Mouse (Mus musculus): Measurements from ENCODE around the gene Ccdc84. TPM values are rescaled to one million over a fixed set of nuclear protein-coding genes. Genes with fewer than 3 reads are reported as not detected.
"Not testable (repeated sequence)": the region's sequence is repeated elsewhere in the genome, so short reads cannot be mapped to it uniquely, and the experiment has no call there.

The Ccdc84 gene
- polyA plus RNA-seq, 1 experiment from 2014 or later = 10.3 TPM

DNA sequence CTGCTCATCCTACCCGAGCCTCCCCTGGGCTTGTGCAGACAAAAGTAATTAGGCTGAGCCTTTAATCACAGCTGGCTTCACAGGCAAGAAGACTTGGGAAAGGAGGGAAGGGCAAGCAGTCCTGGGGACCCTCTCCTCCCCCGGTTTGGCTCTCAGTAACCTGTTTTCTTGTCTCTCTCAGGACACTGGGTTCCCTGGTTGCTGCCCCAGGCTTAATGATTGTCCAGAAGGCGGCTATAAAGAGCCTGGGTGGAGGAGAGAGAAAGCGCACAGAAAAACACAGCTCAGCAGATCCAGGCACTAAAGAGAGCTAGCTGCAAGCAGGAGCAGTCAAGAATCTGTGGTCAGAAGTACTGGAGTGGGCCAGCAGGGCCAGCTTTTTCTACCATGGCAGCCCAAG, 20.3 kb downstream of the Ccdc84 start:
- WGBS (ENCODE audit: missing documents) = 63% methylated on average over 4 of the region's 4 CpGs
- peak overlapping the region; percentile 66 for H3K27ac ChIP-seq
- peak overlapping the region; percentile 72 for H3K4me3 ChIP-seq (ENCODE audit: inconsistent target)

DNA sequence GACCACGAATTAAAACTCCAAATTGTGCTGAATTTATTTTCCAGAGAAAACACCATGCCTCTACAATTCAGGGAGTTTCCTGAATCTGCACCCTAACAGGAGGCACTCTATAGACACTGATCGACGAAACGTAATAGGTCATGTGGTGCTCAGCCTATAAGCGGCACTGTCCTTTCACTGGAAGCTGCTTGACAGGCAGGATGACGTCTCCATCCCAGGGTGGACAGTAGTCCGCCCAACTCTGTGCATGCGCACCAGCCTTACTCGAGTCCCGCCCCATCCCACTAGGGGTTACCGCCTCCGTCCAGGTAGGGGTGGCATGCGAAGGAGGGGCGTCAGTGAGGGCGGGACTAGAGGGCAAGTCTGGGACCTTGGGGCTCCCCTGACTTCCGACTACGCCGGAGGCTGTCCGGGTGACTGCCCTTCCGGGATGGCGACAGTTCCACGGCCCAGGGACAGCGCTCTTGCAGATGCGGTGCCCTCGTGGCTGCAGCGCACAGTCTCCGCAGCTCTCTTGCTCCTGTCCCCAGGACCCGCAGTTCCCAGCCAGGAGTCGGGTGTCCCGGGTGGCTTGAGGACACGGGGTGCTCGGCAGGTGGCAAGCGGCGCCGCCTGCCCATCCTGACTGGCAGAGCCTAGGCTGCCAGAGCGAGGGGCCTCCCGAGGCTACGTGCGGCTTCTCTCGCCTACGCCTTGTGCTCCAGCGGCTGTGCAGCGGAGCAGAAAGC, 21.5 kb downstream of the Ccdc84 start, which contains the start of gene Slc37a4:
Gene Slc37a4, plus strand, starts transcription at position 169 of the 728 bp plus-strand sequence.
- H3K4me3 ChIP-seq (ENCODE audit: inconsistent target) = peak within 1 kb of the TSS; percentile 72

More for the DNA sequence above, 20.3 kb downstream of the Ccdc84 start:
- H3K79me2 ChIP-seq (ENCODE audit: inconsistent target) = no peaks in the 10 kb centered on the region
- H3K36me3 ChIP-seq (ENCODE audit: inconsistent target) = peaks cover 30% of the 10 kb centered on the region

DNA sequence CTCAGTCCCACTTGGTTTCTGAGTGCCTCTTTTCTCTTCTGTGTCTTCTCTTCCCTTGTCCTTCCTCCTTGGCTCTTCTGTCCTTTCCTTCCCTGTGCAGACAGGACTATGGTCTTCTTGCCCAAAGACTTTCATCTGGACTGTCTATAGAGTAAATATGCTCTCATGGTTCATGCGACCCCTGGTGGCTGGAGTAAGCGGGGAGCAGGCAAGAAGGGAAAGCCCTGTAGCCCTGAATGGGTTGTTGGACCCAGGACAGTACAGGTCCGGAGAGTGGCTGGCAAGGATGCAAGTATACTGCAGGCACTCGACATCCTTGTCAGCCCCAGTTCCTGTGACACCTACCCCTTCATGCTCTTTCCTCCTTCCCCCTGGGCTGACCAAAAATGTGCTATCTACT, 26.9 kb downstream of the Ccdc84 start:
- Histone ChIP-seq H3K4me3 (ENCODE audit: inconsistent target) (no peak overlapping the region), H3K27ac (no peak overlapping the region), H3K79me2 (ENCODE audit: inconsistent target) (no peaks in the 10 kb centered on the region), H3K36me3 (ENCODE audit: inconsistent target) (peaks cover 33% of the 10 kb centered on the region; the same call in 1 of the 2 replicates)
- WGBS (ENCODE audit: missing documents) = 32% methylated on average over 4 of the region's 4 CpGs

More for the DNA sequence above, 21.5 kb downstream of the Ccdc84 start, which contains the start of gene Slc37a4:
- no peaks in the 10 kb centered on the region for H3K79me2 ChIP-seq (ENCODE audit: inconsistent target)
- peak within 1 kb of the TSS; percentile 66 for H3K27ac ChIP-seq
- under 1% methylated on average over 43 of the region's 43 CpGs for WGBS (ENCODE audit: missing documents)
- peaks cover 19% of the 10 kb centered on the region; the same call in 1 of the 2 replicates for H3K36me3 ChIP-seq (ENCODE audit: inconsistent target)

DNA sequence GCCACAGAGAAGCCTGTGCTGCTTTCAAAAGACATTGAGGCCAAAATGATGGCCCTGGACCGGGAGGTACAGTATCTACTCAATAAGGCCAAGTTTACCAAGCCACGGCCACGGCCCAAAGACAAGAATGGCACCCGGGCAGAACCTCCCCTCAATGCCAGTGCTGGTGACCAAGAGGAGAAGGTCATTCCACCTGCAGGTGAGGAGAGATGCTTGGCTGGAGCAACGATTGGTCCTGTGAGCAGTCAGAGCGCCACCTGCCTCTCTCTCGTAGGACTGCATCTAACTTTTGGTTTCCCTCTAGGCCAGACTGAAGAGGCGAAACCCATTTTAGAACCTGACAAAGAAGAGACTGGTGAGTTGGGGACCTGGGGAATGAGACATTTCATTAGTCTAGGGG, 29.1 kb downstream of the Ccdc84 start:
- Histone ChIP-seq H3K4me3 (ENCODE audit: inconsistent target) (no peak overlapping the region), H3K79me2 (ENCODE audit: inconsistent target) (no peaks in the 10 kb centered on the region), H3K27ac (no peak overlapping the region), H3K36me3 (ENCODE audit: inconsistent target) (peaks cover 54% of the 10 kb centered on the region)
- 60% methylated on average over 8 of the region's 8 CpGs for WGBS (ENCODE audit: missing documents)

DNA sequence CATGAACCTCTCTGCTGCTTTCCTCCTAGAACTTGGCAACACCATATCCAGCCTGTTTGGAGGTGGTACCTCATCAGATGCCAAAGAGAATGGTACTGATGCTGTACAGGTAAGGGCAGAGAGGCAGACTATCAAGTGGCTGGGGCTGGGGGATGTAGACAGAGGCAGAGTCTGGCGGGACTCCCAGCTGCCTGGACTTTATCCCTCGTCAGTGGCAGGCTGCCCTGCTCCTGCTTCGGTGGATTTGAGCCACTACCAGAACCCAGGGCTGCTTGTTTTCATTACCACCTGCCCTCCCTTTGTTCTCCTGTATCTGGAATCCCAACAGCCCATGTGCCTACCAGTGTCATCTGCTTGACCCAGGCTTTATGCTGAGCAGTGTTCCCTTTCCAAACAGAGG, 31.1 kb downstream of the Ccdc84 start:
- no peak overlapping the region for H3K4me3 ChIP-seq (ENCODE audit: inconsistent target)
- H3K27ac ChIP-seq = no peak overlapping the region
- H3K79me2 ChIP-seq (ENCODE audit: inconsistent target) = no peaks in the 10 kb centered on the region
- WGBS (ENCODE audit: missing documents) = 92% methylated on average over 3 of the region's 3 CpGs
- peaks cover 74% of the 10 kb centered on the region for H3K36me3 ChIP-seq (ENCODE audit: inconsistent target)

DNA sequence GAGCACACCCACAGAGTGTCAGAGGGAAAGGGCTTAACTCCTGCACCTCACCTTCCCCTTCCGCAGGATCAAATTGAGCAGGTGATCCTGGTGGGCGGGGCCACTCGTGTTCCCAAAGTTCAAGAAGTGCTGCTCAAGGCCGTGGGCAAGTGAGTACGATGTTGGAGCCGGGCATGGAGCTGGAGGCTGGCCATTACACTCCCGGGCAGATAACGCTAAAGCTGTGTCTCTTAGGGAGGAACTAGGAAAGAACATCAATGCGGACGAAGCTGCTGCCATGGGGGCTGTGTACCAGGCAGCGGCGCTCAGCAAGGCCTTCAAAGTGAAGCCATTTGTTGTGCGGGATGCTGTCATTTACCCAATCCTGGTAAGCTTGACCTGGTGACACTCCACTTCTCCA, 33.8 kb downstream of the Ccdc84 start:
- no peak overlapping the region for H3K27ac ChIP-seq
- peaks cover 83% of the 10 kb centered on the region for H3K36me3 ChIP-seq (ENCODE audit: inconsistent target)
- WGBS (ENCODE audit: missing documents) = 94% methylated on average over 10 of the region's 13 CpGs
- H3K4me3 ChIP-seq (ENCODE audit: inconsistent target) = no peak overlapping the region
- peaks cover 23% of the 10 kb centered on the region for H3K79me2 ChIP-seq (ENCODE audit: inconsistent target)

DNA sequence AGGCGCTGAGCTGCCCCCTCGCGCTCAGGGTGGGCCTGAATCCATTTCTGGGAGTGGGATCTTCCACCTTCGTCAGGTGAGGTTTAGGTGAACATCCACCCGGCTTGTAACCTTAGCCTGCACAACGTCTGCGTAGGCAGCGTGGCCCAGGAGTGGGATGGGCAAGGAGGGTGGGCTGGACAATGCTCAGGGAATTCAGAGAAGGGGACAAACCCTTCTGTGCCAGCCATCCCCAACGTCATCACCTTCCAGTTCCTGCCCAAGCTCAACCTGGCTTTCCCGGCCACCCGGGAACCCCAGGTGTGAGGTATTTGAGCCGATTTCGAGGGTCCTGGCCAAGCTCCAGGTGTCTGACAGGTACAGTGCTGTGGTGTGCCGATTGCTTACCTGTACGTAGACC, 38.5 kb downstream of the Ccdc84 start:
- H3K79me2 ChIP-seq (ENCODE audit: inconsistent target) = peaks cover 33% of the 10 kb centered on the region
- H3K36me3 ChIP-seq (ENCODE audit: inconsistent target) = peaks cover 36% of the 10 kb centered on the region
- H3K27ac ChIP-seq = peak overlapping the region; percentile 39
- WGBS (ENCODE audit: missing documents) = under 1% methylated on average over 14 of the region's 15 CpGs
- H3K4me3 ChIP-seq (ENCODE audit: inconsistent target) = peak overlapping the region; percentile 82

DNA sequence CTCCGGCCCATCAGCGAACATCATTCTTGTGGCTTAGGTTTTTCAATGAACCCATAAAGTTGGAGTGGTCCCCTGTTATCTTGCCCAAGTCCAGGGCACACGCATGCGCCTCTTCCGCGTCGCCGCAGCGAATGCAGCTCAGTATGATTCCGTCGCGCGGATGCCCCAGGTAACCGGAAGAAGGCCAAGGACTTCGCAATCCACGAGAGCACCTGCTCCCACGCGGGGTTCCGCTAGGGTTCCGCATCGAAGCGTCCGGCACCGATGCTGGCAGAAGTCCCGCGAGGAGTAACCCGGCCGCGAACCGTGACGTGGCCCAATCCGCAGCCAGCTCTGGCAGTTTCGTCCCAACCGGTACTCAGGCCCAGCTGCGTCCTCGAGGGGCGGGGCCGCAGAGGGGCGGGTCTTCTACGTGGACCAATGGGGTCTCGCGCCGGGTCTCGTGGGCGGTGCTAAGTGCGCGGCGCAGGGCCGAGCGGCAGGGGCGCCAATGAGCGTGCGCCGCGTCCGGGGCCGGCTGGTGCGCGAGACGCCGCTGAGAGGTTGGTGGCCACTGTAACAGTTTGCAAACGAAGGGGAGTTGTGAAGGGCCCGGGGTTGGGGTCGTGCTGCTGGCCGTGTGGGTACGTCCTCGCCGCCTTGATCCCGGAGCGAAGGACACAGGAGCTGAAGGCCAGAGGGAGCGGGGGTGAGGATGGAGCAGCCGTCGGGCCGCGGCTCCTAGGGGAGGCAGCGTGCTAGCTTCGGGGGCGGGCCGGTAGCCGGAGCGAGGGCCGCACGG, 39.1 kb downstream of the Ccdc84 start, which contains the start of gene Hyou1:
Gene Hyou1, plus strand, starts transcription at position 437 of the 781 bp plus-strand sequence.
- H3K4me3 ChIP-seq (ENCODE audit: inconsistent target) = peak within 1 kb of the TSS; percentile 82
- H3K27ac ChIP-seq = peak within 1 kb of the TSS; percentile 52
- under 1% methylated on average over 82 of the region's 83 CpGs for WGBS (ENCODE audit: missing documents)
- H3K79me2 ChIP-seq (ENCODE audit: inconsistent target) = peaks cover 33% of the 10 kb centered on the region
- H3K36me3 ChIP-seq (ENCODE audit: inconsistent target) = peaks cover 30% of the 10 kb centered on the region

DNA sequence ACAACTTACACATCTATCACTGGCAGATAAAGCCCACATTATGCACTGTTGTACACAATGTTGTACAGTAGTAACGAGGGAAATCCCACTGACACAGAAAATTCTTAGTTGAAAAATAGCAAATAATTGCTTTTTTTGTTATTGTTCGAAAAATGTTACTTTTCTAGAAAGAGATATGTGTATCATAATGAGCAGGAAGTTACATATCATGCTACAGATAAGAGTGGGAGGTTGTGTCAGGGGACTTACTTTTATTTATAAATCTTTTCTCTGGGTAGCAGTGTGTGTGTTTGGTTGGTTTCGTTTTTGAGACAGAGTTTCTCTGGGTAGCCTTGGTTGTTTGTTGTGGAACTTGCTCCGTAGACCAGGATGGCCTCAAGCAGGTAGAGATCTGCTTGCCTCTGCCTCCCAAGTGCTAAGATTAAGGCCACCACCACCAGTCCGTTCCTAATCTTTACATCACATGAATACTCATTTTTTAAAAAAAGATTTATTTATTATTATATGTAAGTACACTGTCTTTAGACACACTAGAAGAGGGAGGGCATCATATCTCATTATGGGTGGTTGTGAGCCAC, 40.1 kb downstream of the Ccdc84 start:
- peaks cover 33% of the 10 kb centered on the region for H3K79me2 ChIP-seq (ENCODE audit: inconsistent target)
- H3K4me3 ChIP-seq (ENCODE audit: inconsistent target) = peak overlapping the region; percentile 80
- H3K27ac ChIP-seq = peak overlapping the region; percentile 52; the same call in 1 of the 2 replicates
- 57% methylated on average over 5 of the region's 5 CpGs for WGBS (ENCODE audit: missing documents)
- H3K36me3 ChIP-seq (ENCODE audit: inconsistent target) = peaks cover 21% of the 10 kb centered on the region

DNA sequence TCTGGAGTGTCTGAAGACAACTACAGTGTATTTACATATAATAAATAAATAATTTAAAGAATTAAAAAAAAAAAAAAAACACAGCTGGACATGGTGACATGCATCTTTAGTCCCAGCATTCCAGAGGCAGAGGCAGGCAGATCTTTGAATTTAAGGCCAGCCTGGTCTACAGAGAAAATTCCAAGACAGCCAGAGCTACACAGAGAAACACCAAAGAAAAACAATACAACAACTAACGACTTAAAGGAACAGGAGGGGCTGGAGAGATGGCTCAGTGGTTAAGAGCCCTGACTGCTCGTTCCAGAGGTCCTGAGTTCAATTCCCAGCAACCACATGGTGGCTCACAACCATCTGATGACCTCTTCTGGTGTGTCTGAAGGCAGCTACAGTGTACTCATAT, 41.0 kb downstream of the Ccdc84 start:
- not testable (repeated sequence) for H3K27ac ChIP-seq; H3K4me3 ChIP-seq (ENCODE audit: inconsistent target)
- WGBS (ENCODE audit: missing documents) = 82% methylated on average over 2 of the region's 2 CpGs
- H3K79me2 ChIP-seq (ENCODE audit: inconsistent target) = peaks cover 33% of the 10 kb centered on the region
- peaks cover 12% of the 10 kb centered on the region for H3K36me3 ChIP-seq (ENCODE audit: inconsistent target)

DNA sequence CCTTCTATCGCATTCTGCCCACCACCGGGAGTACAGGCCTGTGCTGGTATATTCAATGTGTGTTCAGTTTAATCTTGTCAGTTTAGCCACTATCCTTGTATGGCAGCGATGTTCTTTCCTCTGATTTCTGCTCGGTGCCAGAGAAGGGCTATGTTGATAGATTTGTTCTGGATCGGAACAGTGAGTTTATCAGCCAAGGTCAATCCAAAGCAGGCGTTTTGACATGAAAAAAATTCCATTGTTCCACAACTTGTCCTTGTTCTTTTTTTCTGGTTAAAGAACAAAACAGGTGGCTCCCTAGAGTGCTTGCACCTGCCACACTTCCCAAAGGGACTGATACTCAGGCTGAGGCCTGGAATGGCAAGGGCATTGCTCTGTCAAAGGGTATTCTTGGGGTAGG, 42.2 kb downstream of the Ccdc84 start:
- 97% methylated on average over 6 of the region's 6 CpGs for WGBS (ENCODE audit: missing documents)
- Histone ChIP-seq H3K36me3 (ENCODE audit: inconsistent target) (peaks cover under 1% of the 10 kb centered on the region; the same call in 1 of the 2 replicates), H3K4me3 (ENCODE audit: inconsistent target) (no peak overlapping the region), H3K27ac (no peak overlapping the region), H3K79me2 (ENCODE audit: inconsistent target) (peaks cover 25% of the 10 kb centered on the region)

DNA sequence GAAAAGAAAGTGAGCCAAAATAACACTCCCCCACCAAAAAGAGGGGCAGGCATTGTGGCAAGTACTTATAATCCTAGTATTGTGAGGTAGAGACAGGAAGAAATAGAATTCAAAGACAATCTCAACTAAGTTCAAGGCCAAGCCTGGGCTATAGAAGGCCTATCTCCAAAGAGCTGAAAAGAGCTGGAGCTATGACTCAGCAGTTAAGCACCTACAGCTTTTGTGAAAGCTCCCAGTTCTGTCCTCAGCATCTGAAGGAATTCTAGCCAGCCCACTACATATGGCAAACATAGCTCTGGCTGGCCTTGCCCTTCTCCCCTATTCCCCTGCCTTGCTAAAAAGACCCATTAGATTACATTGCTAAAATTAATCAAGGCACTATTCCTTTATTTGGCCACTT, 45.0 kb downstream of the Ccdc84 start:
- Histone ChIP-seq H3K4me3 (ENCODE audit: inconsistent target) (no peak overlapping the region), H3K27ac (no peak overlapping the region), H3K36me3 (ENCODE audit: inconsistent target) (no peaks in the 10 kb centered on the region), H3K79me2 (ENCODE audit: inconsistent target) (peaks cover 4% of the 10 kb centered on the region; the same call in 1 of the 2 replicates)

DNA sequence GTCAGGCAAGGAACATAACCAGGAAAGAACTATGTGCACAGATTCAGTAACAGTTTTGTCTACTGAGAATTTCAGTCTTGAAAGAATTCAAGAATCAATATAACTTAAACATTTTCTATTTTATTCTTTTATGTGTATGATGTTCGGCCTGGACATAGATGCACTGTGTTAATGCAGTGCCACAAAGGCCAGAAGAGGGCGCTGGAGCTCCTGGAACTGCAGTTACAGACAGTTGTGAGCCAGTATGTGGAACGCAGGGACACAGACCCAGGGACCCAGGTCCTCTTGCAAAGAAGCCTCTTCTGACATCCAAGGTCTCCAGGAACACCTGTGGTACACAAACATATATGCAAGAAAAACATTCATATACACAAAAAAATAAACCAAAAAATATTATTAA, 53.9 kb downstream of the Ccdc84 start:
- Histone ChIP-seq H3K4me3 (ENCODE audit: inconsistent target) (no peak overlapping the region), H3K36me3 (ENCODE audit: inconsistent target) (peaks cover 3% of the 10 kb centered on the region; the same call in 1 of the 2 replicates), H3K79me2 (ENCODE audit: inconsistent target) (peaks cover 20% of the 10 kb centered on the region), H3K27ac (no peak overlapping the region)
- 62% methylated on average over 3 of the region's 3 CpGs for WGBS (ENCODE audit: missing documents)

DNA sequence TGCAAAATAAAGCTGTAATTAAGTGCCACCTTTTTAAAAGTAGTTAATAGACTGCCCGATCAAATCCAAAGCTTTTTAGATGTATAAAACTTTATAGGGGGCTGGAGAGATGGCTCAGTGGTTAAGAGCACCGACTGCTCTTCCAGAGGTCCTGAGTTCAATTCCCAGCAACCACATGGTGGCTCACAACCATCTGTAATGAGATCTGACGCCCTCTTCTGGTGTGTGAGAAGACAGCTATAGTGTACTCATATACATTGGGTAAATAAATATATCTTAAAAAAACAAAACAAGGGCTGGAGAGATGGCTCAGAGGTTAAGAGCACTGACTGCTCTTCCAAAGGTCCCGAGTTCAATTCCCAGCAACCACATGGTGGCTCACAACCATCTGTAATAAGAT, 56.4 kb downstream of the Ccdc84 start:
- Histone ChIP-seq H3K27ac (peak overlapping the region; percentile 95), H3K79me2 (ENCODE audit: inconsistent target) (peaks cover 44% of the 10 kb centered on the region), H3K4me3 (ENCODE audit: inconsistent target) (peak overlapping the region; percentile 100), H3K36me3 (ENCODE audit: inconsistent target) (peaks cover 25% of the 10 kb centered on the region)
- WGBS (ENCODE audit: missing documents) = 23% methylated on average over 3 of the region's 4 CpGs

Data from macrophage (primary cell).